Mouse (Mus musculus): ENCODE measurements around the gene Olfr173.

Gene Olfr173

DNA sequence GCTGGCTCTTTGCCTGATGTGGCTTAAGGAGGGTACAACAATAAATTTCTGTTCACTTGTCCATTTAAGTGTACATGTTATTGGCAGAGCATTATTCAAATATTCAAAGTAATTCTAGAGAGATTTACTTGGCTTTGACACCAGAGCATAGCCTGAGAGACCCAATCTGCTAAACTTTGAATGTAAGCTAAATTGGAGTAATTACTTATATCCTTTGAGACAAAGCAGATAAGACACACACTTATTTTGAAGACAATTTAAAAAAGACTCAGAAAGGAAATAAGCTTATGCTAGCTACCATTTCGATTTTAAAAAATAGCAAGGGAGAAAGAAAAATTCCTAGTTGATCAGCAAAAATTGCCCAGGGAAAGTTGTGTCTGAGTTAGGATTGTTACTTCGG is at the start of gene Olfr173:
Gene Olfr173, minus strand, starts transcription at position 101 of the 400 bp plus-strand sequence.
- DNase-seq (ENCODE audit: low spot score), result no peak

GRCm38 (mm10) chr16:58826732-58827319 is 26.8 kb upstream of the Olfr173 start, which contains the start of gene Olfr175-ps1:
Gene Olfr175-ps1 (minus strand): TSS chr16:58826782.
- DNase-seq (ENCODE audit: low spot score), result no peak

GRCm38 (mm10) chr16:58763076-58763475 is 37.0 kb downstream of the Olfr173 start, which contains the start of gene Olfr172:
Gene Olfr172 (minus strand): TSS chr16:58763176.
- no peak for DNase-seq (ENCODE audit: low spot score)

GRCm38 (mm10) chr16:58756191-58756590 is 43.9 kb downstream of the Olfr173 start:
- no peak for DNase-seq (ENCODE audit: low spot score)

DNA sequence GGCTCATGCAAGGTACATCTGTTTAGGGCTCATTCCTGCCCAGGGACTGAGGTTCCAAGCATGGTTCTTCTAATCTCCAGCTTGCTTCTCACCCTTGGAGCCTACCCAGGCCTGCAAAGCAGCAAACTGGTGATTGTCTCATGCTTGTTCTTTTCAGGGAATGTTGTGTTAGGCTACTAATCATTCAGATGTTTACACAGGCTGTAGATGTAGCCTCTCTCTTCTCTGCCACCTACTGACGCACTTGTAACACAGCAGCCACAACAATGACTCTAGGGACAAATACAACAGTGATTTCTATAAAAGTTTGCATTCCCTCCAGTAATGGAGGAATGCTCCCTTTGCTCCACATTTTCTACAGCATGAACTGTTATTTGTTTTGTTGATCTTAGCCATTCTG is 48.8 kb downstream of the Olfr173 start:
- DNase-seq (ENCODE audit: low spot score), result no peak

- DNase-seq (ENCODE audit: low spot score), result no peak
Measured at GRCm38 (mm10) chr16:58746715-58747114, 53.4 kb downstream of the Olfr173 start.
